Mouse (Mus musculus) midbrain, embryonic 11.5 days (tissue): ENCODE measurements at regions not wholly inside any gene's neighbourhood (a gene's known extent, or its start where the extent isn't known, plus 50 kb on each side); places are given as distances from the start of the nearest gene placed in this dataset.

Experiments
- ATAC-seq: fragments of 200-750 bp; cut with Nextera tagmentation; 2 replicates; pipeline ENCODE4 v1.8.0; 2017; ENCODE audit warnings: moderate TSS enrichment, moderate library complexity; ENCODE audit not compliant: low FRiP score
- DNase-seq: peaks from one replicate; pipeline ENCODE4 v3.0.0; 2015; ENCODE audit warnings: low spot score; ENCODE audit errors: missing footprints
- H3K27ac ChIP-seq: fragments of 300-500 bp; sonication (generic); 2 replicates; pipeline ENCODE4 v1.5.1; 2014; ENCODE audit warnings: low read depth, low read length
- H3K27me3 ChIP-seq: fragments of 300-500 bp; sonication (generic); 2 replicates; pipeline ENCODE4 v1.6.1; 2014; ENCODE audit warnings: mild to moderate bottlenecking, low read length, moderate library complexity, mixed read lengths; ENCODE audit not compliant: control insufficient read depth, insufficient read depth
- H3K36me3 ChIP-seq: fragments of 300-500 bp; sonication (generic); 2 replicates; pipeline ENCODE4 v1.6.1; 2014; ENCODE audit warnings: mild to moderate bottlenecking, low read length, moderate library complexity, mixed read lengths; ENCODE audit not compliant: control insufficient read depth, insufficient read depth
- H3K4me1 ChIP-seq: fragments of 300-500 bp; sonication (generic); 2 replicates; pipeline ENCODE4 v1.6.1; 2014; ENCODE audit warnings: low read length; ENCODE audit not compliant: control insufficient read depth, insufficient read depth
- H3K4me2 ChIP-seq: fragments of 300-500 bp; sonication (generic); 2 replicates; pipeline ENCODE4 v1.6.1; 2014; ENCODE audit warnings: mild to moderate bottlenecking, moderate library complexity
- H3K4me3 ChIP-seq: fragments of 300-500 bp; sonication (generic); 2 replicates; pipeline ENCODE4 v1.5.1; 2014; ENCODE audit warnings: low read depth, low read length
- H3K9ac ChIP-seq: fragments of 300-500 bp; sonication (generic); 2 replicates; pipeline ENCODE4 v1.6.1; 2014; ENCODE audit warnings: low read length
- H3K9me3 ChIP-seq: fragments of 300-500 bp; sonication (generic); 2 replicates; pipeline ENCODE4 v1.6.1; 2016; ENCODE audit warnings: low read length; ENCODE audit not compliant: control insufficient read depth
- WGBS: fragments of 180-500 bp; shearing (Covaris S2); extraction: QIAGEN DNeasy Blood & Tissue Kit; methylation state at CpG from one replicate; pipeline ENCODE4 v1.1.7; 2014; 5-methylcytosine and 5-hydroxymethylcytosine counted together

GRCm38 (mm10) chr9:12692329-12692728 lies 553.3 kb downstream of the Jrkl start:
- H3K4me3 ChIP-seq = no peak overlapping the region
- H3K9ac ChIP-seq = no peak overlapping the region
- WGBS = 57% methylated on average over 4 of the region's 4 CpGs
- H3K27me3 ChIP-seq = no peaks in the 10 kb centered on the region
- DNase-seq (no peak), ATAC-seq (no peak)
- no peak overlapping the region for H3K27ac ChIP-seq
- H3K9me3 ChIP-seq = no peaks in the 10 kb centered on the region
- no peaks in the 10 kb centered on the region for H3K4me1 ChIP-seq
- no peaks in the 10 kb centered on the region for H3K36me3 ChIP-seq
- H3K4me2 ChIP-seq = no peak overlapping the region

- Histone ChIP-seq H3K4me1 (no peaks in the 10 kb centered on the region), H3K9me3 (no peaks in the 10 kb centered on the region), H3K4me3 (no peak overlapping the region), H3K9ac (no peak overlapping the region), H3K27ac (no peak overlapping the region), H3K4me2 (no peak overlapping the region), H3K36me3 (no peaks in the 10 kb centered on the region), H3K27me3 (no peaks in the 10 kb centered on the region)
- WGBS = 55% methylated on average over 1 of the region's 1 CpGs
- no peak for DNase-seq
- peak; percentile 74; the same call in 1 of the 2 replicates for ATAC-seq
Measured at GRCm38 (mm10) chr9:12690948-12691279, 554.7 kb downstream of the Jrkl start.

DNA sequence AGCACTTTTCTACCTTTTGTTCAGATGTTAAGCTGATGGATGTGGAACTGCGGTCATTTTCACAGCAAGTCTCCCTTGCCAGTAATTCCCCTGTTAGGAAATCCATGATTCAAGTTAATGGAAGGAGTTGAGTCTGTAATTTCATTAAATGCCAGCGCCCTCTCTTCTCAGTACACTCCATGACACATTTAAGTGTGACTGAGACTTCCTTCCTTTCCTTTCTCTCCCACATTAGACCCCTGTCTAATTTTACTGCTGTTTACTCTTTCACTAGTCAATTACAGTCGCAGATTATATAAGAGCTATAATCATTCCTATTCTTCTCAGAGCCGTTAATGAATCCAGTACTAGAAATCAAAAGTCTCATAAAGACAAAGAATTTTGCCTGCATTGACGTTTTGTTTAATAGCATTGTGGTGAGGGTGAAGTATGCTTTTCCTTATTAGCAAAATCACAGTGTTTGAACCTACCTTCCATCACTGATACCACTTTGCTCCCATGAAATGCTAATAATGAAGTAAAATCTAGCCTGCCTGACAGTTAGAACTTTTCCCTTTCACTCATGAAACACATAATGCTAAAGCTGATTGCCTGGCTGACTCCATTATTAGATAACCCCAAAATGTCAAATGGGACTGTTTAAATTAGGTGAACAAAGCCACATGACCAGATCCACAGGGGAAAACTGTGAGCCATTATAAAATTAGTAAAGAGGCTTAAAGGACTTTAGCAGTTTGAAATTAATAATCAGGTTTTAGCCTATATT lies 555.3 kb downstream of the Jrkl start:
- no peaks in the 10 kb centered on the region for H3K27me3 ChIP-seq

More for the DNA sequence above, 555.3 kb downstream of the Jrkl start:
- no peaks in the 10 kb centered on the region for H3K36me3 ChIP-seq
- no peak overlapping the region for H3K9ac ChIP-seq
- H3K4me2 ChIP-seq = no peak overlapping the region
- H3K4me3 ChIP-seq = no peak overlapping the region
- WGBS = 75% methylated on average over 5 of the region's 5 CpGs
- no peak overlapping the region for H3K27ac ChIP-seq
- no peaks in the 10 kb centered on the region for H3K9me3 ChIP-seq
- no peaks in the 10 kb centered on the region for H3K4me1 ChIP-seq
- ATAC-seq = peak; percentile 41; the same call in 1 of the 2 replicates
- DNase-seq = no peak
